22 mouse cellular contexts compared by ENCODE assay signal in genomic region chr9:107099487-107099886, GRCm38 (mm10).
"Had no signal": no experiment of that assay in that cellular context is flagged by ENCODE, and none has a peak within 500 bp of the region (broad histone marks: within the 10 kb centered on the region; RNA-seq: fewer than 3 reads in every experiment).

No protein-coding gene starts in this region.

- H3K4me1 ChIP-seq: kidney, embryonic 15.5 days; limb, embryonic 12.5 days; limb, embryonic 15.5 days; midbrain, embryonic 12.5 days; midbrain, embryonic 15.5 days; neural tube, embryonic 12.5 days had no signal

- H3K36me3 ChIP-seq: kidney, embryonic 15.5 days; limb, embryonic 12.5 days; limb, embryonic 15.5 days; midbrain, embryonic 12.5 days; midbrain, embryonic 15.5 days; neural tube, embryonic 12.5 days had no signal

- H3K9ac ChIP-seq: kidney, embryonic 15.5 days; limb, embryonic 12.5 days; limb, embryonic 15.5 days; liver, embryonic 14.5 days; liver, postnatal 0 days; lung, embryonic 14.5 days; midbrain, embryonic 12.5 days; midbrain, embryonic 15.5 days; neural tube, embryonic 12.5 days had no signal

- H3K4me3 ChIP-seq: kidney, embryonic 15.5 days; limb, embryonic 12.5 days; limb, embryonic 15.5 days; midbrain, embryonic 12.5 days; midbrain, embryonic 15.5 days; neural tube, embryonic 12.5 days had no signal

- DNase-seq: kidney, adult 11 months; kidney, adult 8-10 months; kidney, postnatal 10 days; kidney, postnatal 36 days; layer of hippocampus, postnatal 36 days; left cerebral cortex, postnatal 4 days; liver, postnatal 0 days; lung, embryonic 14.5 days; retina, postnatal 1 day; right cerebral cortex, postnatal 4 days; thymus, postnatal 36 days had no signal

- H3K4me2 ChIP-seq: kidney, embryonic 15.5 days; limb, embryonic 12.5 days; limb, embryonic 15.5 days; liver, embryonic 11.5 days; lung, embryonic 14.5 days; midbrain, embryonic 12.5 days; midbrain, embryonic 15.5 days; neural tube, embryonic 12.5 days had no signal

- H3K9me3 ChIP-seq: kidney, embryonic 15.5 days; limb, embryonic 12.5 days; limb, embryonic 15.5 days; midbrain, embryonic 12.5 days; midbrain, embryonic 15.5 days; neural tube, embryonic 12.5 days had no signal

- ATAC-seq: liver, postnatal 0 days; lung, postnatal 0 days; midbrain, embryonic 15.5 days had no signal

- H3K27me3 ChIP-seq: kidney, embryonic 15.5 days; limb, embryonic 12.5 days; limb, embryonic 15.5 days; midbrain, embryonic 12.5 days; midbrain, embryonic 15.5 days; neural tube, embryonic 12.5 days had no signal

- H3K27ac ChIP-seq: kidney, embryonic 15.5 days; limb, embryonic 12.5 days; limb, embryonic 15.5 days; liver, embryonic 14.5 days; macrophage; midbrain, embryonic 12.5 days; midbrain, embryonic 15.5 days; neural tube, embryonic 12.5 days; stomach, postnatal 0 days had no signal
